Mouse (Mus musculus): ENCODE results near the gene Ces1a. TPM values are rescaled to one million over a fixed set of nuclear protein-coding genes. Genes with fewer than 3 reads are reported as not detected.

Ces1a gene
- total RNA-seq, 2 experiments from 2014 or later: not detected

DNA sequence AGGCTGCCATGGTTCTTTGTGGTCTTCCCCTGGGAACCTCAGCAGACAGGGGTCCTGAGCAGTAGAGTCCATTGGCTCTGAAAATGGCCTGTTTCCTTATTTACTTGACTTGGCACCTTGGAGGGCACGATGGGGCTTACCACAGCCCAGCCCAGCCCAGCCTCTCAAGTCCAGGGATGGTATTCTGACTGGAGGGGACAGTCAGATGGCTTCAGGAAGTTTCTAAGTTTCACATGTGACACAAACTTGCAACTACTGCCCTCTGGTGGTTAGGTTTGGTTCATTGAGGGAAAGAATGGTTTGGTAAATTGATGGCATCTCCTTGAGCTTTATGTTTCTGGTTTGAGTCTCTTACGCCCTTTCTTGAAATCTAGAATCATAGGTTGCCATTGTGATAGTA, 49.4 kb downstream of the Ces1a start:
- peak in 1 of 2 experiments; percentile 76 for DNase-seq (ENCODE audit: low spot score in 2 of 2)

DNA sequence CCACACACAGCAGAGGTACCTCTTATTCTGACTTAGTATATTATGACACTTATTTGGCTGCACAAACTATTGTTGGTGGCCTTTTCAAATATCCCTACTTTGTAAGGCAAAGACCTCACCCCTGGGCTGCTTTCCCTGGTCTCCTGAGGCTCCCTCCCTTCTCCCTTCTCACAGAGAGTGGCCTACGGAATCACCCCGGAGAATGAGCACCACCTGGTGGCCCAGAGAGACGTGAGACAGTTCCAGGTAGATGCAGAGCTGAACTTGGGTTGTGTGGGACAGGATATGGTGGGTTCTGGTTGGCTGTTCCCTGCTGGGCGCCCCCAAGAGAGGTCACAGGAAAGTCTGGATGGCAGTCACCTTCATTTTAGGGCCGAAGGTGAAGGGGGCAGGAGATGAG, 51.2 kb downstream of the Ces1a start:
- DNase-seq (ENCODE audit: low spot score in 2 of 2): peak in 1 of 2 experiments; percentile 60

DNA sequence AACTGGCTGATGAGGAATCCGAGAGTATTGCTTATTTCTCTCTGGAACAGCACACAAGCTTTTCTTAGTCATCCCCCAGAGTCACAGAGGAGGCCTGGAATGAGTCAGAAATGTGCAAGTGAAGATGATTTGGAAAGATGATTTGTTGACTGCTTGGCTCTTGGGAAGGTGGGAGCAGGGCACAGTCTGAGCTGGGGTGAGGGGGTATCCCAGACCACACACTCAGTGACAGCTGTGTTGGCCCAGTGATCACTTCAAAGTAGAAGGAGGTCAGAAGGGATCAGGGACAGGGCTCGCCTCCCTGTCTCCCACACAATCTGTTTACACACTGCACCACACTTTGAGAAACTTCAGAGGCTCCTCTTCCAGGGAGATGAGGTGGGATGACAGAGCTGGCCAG, 63.6 kb downstream of the Ces1a start:
- DNase-seq (ENCODE audit: low spot score in 2 of 2): no peak

DNA sequence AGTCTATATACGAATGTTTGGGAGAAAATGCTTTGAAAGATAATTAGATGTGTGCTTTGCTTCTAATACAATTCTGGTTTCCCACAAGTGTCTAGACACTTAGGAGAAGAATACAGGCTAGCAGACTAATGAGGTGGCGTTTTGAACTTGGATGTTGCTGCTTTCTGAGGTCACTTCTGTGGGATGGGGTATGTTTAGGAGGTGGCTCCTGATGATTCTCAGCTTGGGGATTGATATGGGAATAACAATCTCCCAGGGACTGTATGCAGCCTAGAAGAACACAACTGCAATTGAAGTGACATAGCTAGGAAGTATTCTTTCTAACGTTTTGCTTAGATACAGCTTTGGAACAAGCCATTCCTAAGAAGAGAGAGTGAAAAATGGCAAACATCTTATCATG, 65.5 kb downstream of the Ces1a start:
- no peak for DNase-seq (ENCODE audit: low spot score in 2 of 2)

DNA sequence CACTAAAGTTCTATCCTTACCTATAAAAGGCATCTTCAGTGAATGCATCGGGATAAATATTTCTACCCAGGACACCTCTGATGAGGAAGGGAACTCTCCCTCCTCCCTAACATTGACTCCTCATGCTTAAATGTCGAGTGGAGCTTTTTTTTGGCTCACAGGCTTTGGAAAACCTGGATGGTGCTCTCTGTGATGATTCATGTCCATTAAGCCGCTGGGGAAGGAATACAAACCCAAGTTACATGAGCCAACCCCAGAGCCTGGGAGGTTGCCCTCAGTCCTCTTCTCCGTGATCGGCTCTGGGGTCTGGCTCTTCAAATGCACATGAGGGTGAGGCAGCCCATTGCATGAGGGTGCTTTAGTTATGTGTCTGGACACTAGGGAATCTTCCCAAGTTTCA, 71.3 kb downstream of the Ces1a start:
- DNase-seq (ENCODE audit: low spot score in 2 of 2): no peak

DNA sequence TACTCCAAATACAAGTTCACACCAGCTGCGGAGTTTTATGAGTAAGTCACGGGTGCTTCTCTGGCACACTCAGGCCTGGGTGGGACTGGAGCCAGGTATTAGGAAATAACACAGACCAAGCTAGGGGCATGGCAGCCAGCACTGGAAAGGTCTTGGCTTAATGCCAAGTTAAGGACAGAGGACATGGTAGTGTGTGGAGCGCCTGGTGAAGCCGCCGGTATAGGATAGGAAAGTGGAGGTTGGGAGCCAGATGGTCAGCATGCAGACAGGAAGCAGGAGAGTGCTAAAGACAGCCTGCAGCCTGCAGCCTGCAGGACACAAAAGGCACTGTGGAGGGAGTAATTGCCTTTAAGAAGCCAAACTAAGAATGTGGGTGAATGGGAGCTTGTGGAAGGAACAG, 75.0 kb downstream of the Ces1a start:
- no peak for DNase-seq (ENCODE audit: low spot score in 2 of 2)

Other genes with a start within 250 kb of the Ces1a start
- gene Mmp2, start 220.9 kb downstream of the Ces1a start, total RNA-seq (2021): 1 to 10 TPM; 2.5 to 2.7 TPM
- 10 to 100 TPM in 1 of 2 experiments, 1 to 10 TPM in 1; 7.5 to 11.4 TPM for gene Lpcat2, start 192.9 kb downstream of the Ces1a start, total RNA-seq (2021)
- gene Capns2, start 146.8 kb downstream of the Ces1a start, total RNA-seq (2021): 1 to 10 TPM in 1 of 2 experiments, under 1 TPM in 1; 0.87 to 1.6 TPM
- under 1 TPM; 0.07 to 0.13 TPM for gene Slc6a2, start 88.1 kb downstream of the Ces1a start, total RNA-seq (2021)
- gene Ces1b, start 31.8 kb upstream of the Ces1a start, total RNA-seq (2021): not detected
- not detected for gene Ces1c, start 83.1 kb upstream of the Ces1a start, total RNA-seq (2021)
- under 1 TPM; 0.20 to 0.47 TPM for gene Ces1d, start 149.6 kb upstream of the Ces1a start, total RNA-seq (2021)
- gene Ces1e, start 181.4 kb upstream of the Ces1a start, total RNA-seq (2021): not detected
- not detected for gene Ces1f, start 231.6 kb upstream of the Ces1a start, total RNA-seq (2021)

Data from layer of hippocampus, adult 18-20 months (tissue).